Mouse (Mus musculus): ENCODE measurements around the gene Olfr31.

DNA sequence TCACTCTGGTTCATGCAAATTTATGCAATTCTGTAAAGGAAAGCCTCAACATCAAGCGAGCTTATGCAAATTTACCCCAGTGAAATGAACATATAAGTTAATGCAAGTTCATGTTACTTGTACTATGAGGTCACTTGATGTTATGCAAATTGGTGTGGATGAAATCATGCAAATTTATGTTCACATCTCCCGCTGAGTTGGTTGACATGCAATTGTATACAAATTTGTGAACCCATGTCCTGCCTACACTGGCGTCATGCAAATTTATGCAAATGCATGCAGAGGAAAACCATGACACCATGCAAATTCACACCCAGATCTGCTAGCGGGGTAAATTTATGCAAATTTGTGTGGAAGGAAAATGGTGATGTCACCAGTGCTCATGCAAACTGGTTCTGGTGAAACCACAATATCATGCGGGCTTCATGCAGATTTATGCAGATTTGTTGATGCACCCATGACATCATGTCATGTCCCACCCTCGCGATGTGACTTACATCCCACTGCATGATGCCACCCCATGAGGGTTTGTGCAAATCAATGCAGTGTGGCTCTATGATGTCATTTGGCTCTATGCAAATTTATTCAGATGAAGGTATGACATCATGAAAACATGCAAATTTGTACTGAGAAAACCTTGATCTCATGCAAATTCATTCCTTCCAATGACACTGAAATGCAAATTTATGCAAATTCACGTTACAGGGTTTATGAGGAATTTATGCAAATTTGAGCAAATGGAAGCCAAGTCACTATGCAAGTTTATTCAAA lies 31.3 kb downstream of the Olfr31 start:
- TF ChIP-seq CTCF (IDR thresholded peaks at IDR 0.05) (no peak), EP300 (IDR thresholded peaks at IDR 0.05) (no peak)

Measured in lung, postnatal 0 days (tissue).